Mouse (Mus musculus): ENCODE data around the gene Itga11. TPM values are rescaled to one million over a fixed set of nuclear protein-coding genes. Genes with fewer than 3 reads are reported as not detected.

Itga11 gene
- polyA plus RNA-seq, 1 experiment from 2014 or later: 0.08 TPM

- Histone ChIP-seq H3K4me3 (replicated peaks) (no peak overlapping the region), H3K9me3 (replicated peaks) (no peaks in the 10 kb centered on the region), H3K27me3 (0 out of 2 replicates have a peak, but pooled peaks cover 2% of the 10 kb centered on the region), H3K36me3 (no peaks in the 10 kb centered on the region), H3K9ac (no peak overlapping the region), H3K4me1 (replicated peaks) (no peaks in the 10 kb centered on the region), H3K4me2 (no peak overlapping the region), H3K27ac (no peak overlapping the region)
- DNase-seq (no peak), ATAC-seq (ENCODE audit: low read depth) (no peak)
- 70% methylated on average over 10 of the region's 10 CpGs for whole genome bisulfite sequencing (ENCODE audit: insufficient replicate concordance)
Measured at GRCm38 (mm10) chr9:62689748-62690147, 12.1 kb downstream of the Itga11 start.

- no peaks in the 10 kb centered on the region for H3K27me3 ChIP-seq
- no peaks in the 10 kb centered on the region for H3K9me3 ChIP-seq (replicated peaks)
- 71% methylated on average over 5 of the region's 5 CpGs for WGBS (ENCODE audit: insufficient replicate concordance)
- H3K4me3 ChIP-seq (replicated peaks): no peak overlapping the region
- H3K4me2 ChIP-seq: no peak overlapping the region
- no peak overlapping the region for H3K9ac ChIP-seq
- H3K27ac ChIP-seq: no peak overlapping the region
- ATAC-seq (ENCODE audit: low read depth) (no peak), DNase-seq (no peak)
- no peaks in the 10 kb centered on the region for H3K36me3 ChIP-seq
- no peaks in the 10 kb centered on the region for H3K4me1 ChIP-seq (replicated peaks)
Measured at GRCm38 (mm10) chr9:62694054-62694453, 16.4 kb downstream of the Itga11 start.

GRCm38 (mm10) chr9:62695210-62695609, 17.6 kb downstream of the Itga11 start:
- no peaks in the 10 kb centered on the region for H3K4me1 ChIP-seq (replicated peaks)
- H3K27me3 ChIP-seq: no peaks in the 10 kb centered on the region
- H3K4me2 ChIP-seq: no peak overlapping the region
- no peaks in the 10 kb centered on the region for H3K9me3 ChIP-seq (replicated peaks)
- no peak overlapping the region for H3K9ac ChIP-seq
- no peak overlapping the region for H3K27ac ChIP-seq
- no peak overlapping the region for H3K4me3 ChIP-seq (replicated peaks)
- DNase-seq: no peak
- WGBS (ENCODE audit: insufficient replicate concordance): 61% methylated on average over 9 of the region's 9 CpGs
- ATAC-seq (ENCODE audit: low read depth): no peak
- no peaks in the 10 kb centered on the region for H3K36me3 ChIP-seq

- DNase-seq (no peak), ATAC-seq (ENCODE audit: low read depth) (no peak)
- H3K9me3 ChIP-seq (replicated peaks): no peaks in the 10 kb centered on the region
- H3K9ac ChIP-seq: no peak overlapping the region
- 55% methylated on average over 4 of the region's 4 CpGs for WGBS (ENCODE audit: insufficient replicate concordance)
- no peaks in the 10 kb centered on the region for H3K4me1 ChIP-seq (replicated peaks)
- H3K4me3 ChIP-seq (replicated peaks): no peak overlapping the region
- no peaks in the 10 kb centered on the region for H3K36me3 ChIP-seq
- no peak overlapping the region for H3K4me2 ChIP-seq
- no peak overlapping the region for H3K27ac ChIP-seq
- no peaks in the 10 kb centered on the region for H3K27me3 ChIP-seq
Measured at GRCm38 (mm10) chr9:62696799-62697198, 19.2 kb downstream of the Itga11 start.

GRCm38 (mm10) chr9:62707267-62707666, 29.6 kb downstream of the Itga11 start:
- Histone ChIP-seq H3K27me3 (no peaks in the 10 kb centered on the region), H3K9me3 (replicated peaks) (no peaks in the 10 kb centered on the region), H3K9ac (no peak overlapping the region), H3K4me2 (no peak overlapping the region), H3K4me3 (replicated peaks) (no peak overlapping the region), H3K4me1 (replicated peaks) (peaks cover 7% of the 10 kb centered on the region), H3K27ac (no peak overlapping the region), H3K36me3 (no peaks in the 10 kb centered on the region)
- DNase-seq (no peak), ATAC-seq (ENCODE audit: low read depth) (no peak)
- 52% methylated on average over 4 of the region's 4 CpGs for WGBS (ENCODE audit: insufficient replicate concordance)

- Histone ChIP-seq H3K4me3 (replicated peaks) (no peak overlapping the region), H3K9ac (no peak overlapping the region), H3K4me1 (replicated peaks) (peaks cover 7% of the 10 kb centered on the region), H3K9me3 (replicated peaks) (no peaks in the 10 kb centered on the region), H3K27ac (no peak overlapping the region), H3K36me3 (no peaks in the 10 kb centered on the region), H3K4me2 (no peak overlapping the region), H3K27me3 (no peaks in the 10 kb centered on the region)
- ATAC-seq (ENCODE audit: low read depth): no peak
- DNase-seq: no peak
- 52% methylated on average over 6 of the region's 6 CpGs for WGBS (ENCODE audit: insufficient replicate concordance)
Measured at GRCm38 (mm10) chr9:62707870-62708269, 30.2 kb downstream of the Itga11 start.

GRCm38 (mm10) chr9:62709983-62710382, 32.4 kb downstream of the Itga11 start:
- H3K9ac ChIP-seq: no peak overlapping the region
- DNase-seq (no peak), ATAC-seq (ENCODE audit: low read depth) (no peak)
- WGBS (ENCODE audit: insufficient replicate concordance): 65% methylated on average over 5 of the region's 5 CpGs
- H3K4me2 ChIP-seq: no peak overlapping the region
- H3K9me3 ChIP-seq (replicated peaks): no peaks in the 10 kb centered on the region
- no peaks in the 10 kb centered on the region for H3K27me3 ChIP-seq
- H3K4me3 ChIP-seq (replicated peaks): no peak overlapping the region
- no peak overlapping the region for H3K27ac ChIP-seq
- H3K4me1 ChIP-seq (replicated peaks): peaks cover 7% of the 10 kb centered on the region
- no peaks in the 10 kb centered on the region for H3K36me3 ChIP-seq

GRCm38 (mm10) chr9:62712374-62712773, 34.7 kb downstream of the Itga11 start:
- Histone ChIP-seq H3K9me3 (replicated peaks) (no peaks in the 10 kb centered on the region), H3K9ac (no peak overlapping the region), H3K27ac (no peak overlapping the region), H3K36me3 (no peaks in the 10 kb centered on the region), H3K4me3 (replicated peaks) (no peak overlapping the region), H3K27me3 (no peaks in the 10 kb centered on the region), H3K4me1 (replicated peaks) (peaks cover 7% of the 10 kb centered on the region), H3K4me2 (no peak overlapping the region)
- ATAC-seq (ENCODE audit: low read depth) (no peak), DNase-seq (no peak)
- WGBS (ENCODE audit: insufficient replicate concordance): 69% methylated on average over 6 of the region's 6 CpGs

GRCm38 (mm10) chr9:62713040-62713439, 35.4 kb downstream of the Itga11 start:
- 71% methylated on average over 8 of the region's 8 CpGs for WGBS (ENCODE audit: insufficient replicate concordance)
- no peaks in the 10 kb centered on the region for H3K27me3 ChIP-seq
- no peak overlapping the region for H3K9ac ChIP-seq

GRCm38 (mm10) chr9:62714336-62714735, 36.7 kb downstream of the Itga11 start:
- H3K4me2 ChIP-seq: no peak overlapping the region
- DNase-seq (no peak), ATAC-seq (ENCODE audit: low read depth) (no peak)
- no peaks in the 10 kb centered on the region for H3K4me1 ChIP-seq (replicated peaks)
- H3K36me3 ChIP-seq: no peaks in the 10 kb centered on the region
- H3K9ac ChIP-seq: no peak overlapping the region
- 14% methylated on average over 3 of the region's 3 CpGs for WGBS (ENCODE audit: insufficient replicate concordance)
- no peak overlapping the region for H3K4me3 ChIP-seq (replicated peaks)
- H3K27ac ChIP-seq: no peak overlapping the region
- no peaks in the 10 kb centered on the region for H3K9me3 ChIP-seq (replicated peaks)
- H3K27me3 ChIP-seq: no peaks in the 10 kb centered on the region

More at GRCm38 (mm10) chr9:62713040-62713439, 35.4 kb downstream of the Itga11 start:
- ATAC-seq (ENCODE audit: low read depth): no peak
- H3K4me2 ChIP-seq: no peak overlapping the region
- H3K4me1 ChIP-seq (replicated peaks): peaks cover 3% of the 10 kb centered on the region
- no peak overlapping the region for H3K4me3 ChIP-seq (replicated peaks)
- H3K36me3 ChIP-seq: no peaks in the 10 kb centered on the region
- DNase-seq: no peak
- no peaks in the 10 kb centered on the region for H3K9me3 ChIP-seq (replicated peaks)
- no peak overlapping the region for H3K27ac ChIP-seq

- Histone ChIP-seq H3K36me3 (no peaks in the 10 kb centered on the region), H3K9ac (no peak overlapping the region), H3K27ac (no peak overlapping the region), H3K4me2 (no peak overlapping the region), H3K27me3 (no peaks in the 10 kb centered on the region), H3K9me3 (replicated peaks) (no peaks in the 10 kb centered on the region), H3K4me1 (replicated peaks) (no peaks in the 10 kb centered on the region), H3K4me3 (replicated peaks) (no peak overlapping the region)
- DNase-seq (no peak), ATAC-seq (ENCODE audit: low read depth) (no peak)
- 46% methylated on average over 8 of the region's 8 CpGs for WGBS (ENCODE audit: insufficient replicate concordance)
Measured at GRCm38 (mm10) chr9:62717982-62718381, 40.4 kb downstream of the Itga11 start.

GRCm38 (mm10) chr9:62721791-62722190, 44.2 kb downstream of the Itga11 start:
- no peaks in the 10 kb centered on the region for H3K27me3 ChIP-seq
- no peak overlapping the region for H3K9ac ChIP-seq
- no peak overlapping the region for H3K27ac ChIP-seq
- no peak overlapping the region for H3K4me3 ChIP-seq (replicated peaks)
- WGBS (ENCODE audit: insufficient replicate concordance): 67% methylated on average over 2 of the region's 2 CpGs
- no peaks in the 10 kb centered on the region for H3K4me1 ChIP-seq (replicated peaks)
- H3K9me3 ChIP-seq (replicated peaks): no peaks in the 10 kb centered on the region
- no peaks in the 10 kb centered on the region for H3K36me3 ChIP-seq
- ATAC-seq (ENCODE audit: low read depth) (no peak), DNase-seq (no peak)
- H3K4me2 ChIP-seq: no peak overlapping the region

Data from liver, embryonic 13.5 days (tissue).